Mouse (Mus musculus) E14TG2a.4 (cell line): ENCODE results near the gene Morc2b.

Source experiments
- H3K27me3 ChIP-seq: 2 replicates; pipeline ENCODE4 v1.6.1; 2014; ENCODE audit warnings: low read length, control low read depth; ENCODE audit not compliant: insufficient read depth
- H3K36me3 ChIP-seq: 2 replicates; pipeline ENCODE4 v1.6.1; 2014; ENCODE audit warnings: low read length, control low read depth; ENCODE audit not compliant: insufficient read depth
- H3K4me1 ChIP-seq: replicated peaks from 2 replicates; pipeline ENCODE4 v1.6.1; 2014; ENCODE audit warnings: low read depth, low read length, control low read depth
- H3K4me3 ChIP-seq: replicated peaks from 2 replicates; pipeline ENCODE4 v1.5.1; 2014; ENCODE audit warnings: mild to moderate bottlenecking, low read length
- H3K9me3 ChIP-seq: 2 replicates; pipeline ENCODE4 v1.6.1; 2014; ENCODE audit warnings: low read length, control low read depth
- CTCF ChIP-seq: conservative IDR thresholded peaks from 2 replicates; pipeline ENCODE4 v1.5.1; 2014; ENCODE audit warnings: low read length
- NANOG ChIP-seq: IDR thresholded peaks from 2 replicates; pipeline ENCODE4 v1.6.1; 2014; ENCODE audit warnings: borderline replicate concordance, low read length, mixed read lengths
- POU5F1 ChIP-seq: IDR thresholded peaks from 2 replicates; pipeline ENCODE4 v1.6.1; 2014; ENCODE audit warnings: low read length, borderline replicate concordance

Gene Morc2b

DNA sequence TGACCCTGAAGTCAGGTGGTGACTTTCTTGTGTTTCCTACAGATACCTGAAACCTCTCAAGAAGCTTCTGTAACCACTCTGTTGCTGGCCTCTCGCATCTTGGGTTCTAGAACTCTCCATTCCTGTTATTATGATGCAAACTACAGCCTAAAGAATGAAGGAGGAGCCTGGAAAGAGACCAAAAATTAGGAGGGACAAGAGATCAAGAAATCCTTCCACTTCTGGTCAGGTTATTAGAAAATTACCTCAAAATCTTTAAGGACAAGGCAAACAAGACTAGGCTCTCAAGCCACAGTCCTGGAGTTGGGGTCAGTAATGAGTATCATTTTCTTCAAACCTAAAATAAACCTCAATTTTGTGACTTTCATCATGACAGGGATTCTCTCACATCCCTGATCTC, 71.5 kb downstream of the Morc2b start, which contains the start of gene 4921501E09Rik:
4921501E09Rik (minus strand) TSS at position 101 of the 400 bp plus-strand sequence.
- no peaks in the 10 kb centered on the region; the same call in 1 of the 2 replicates for H3K4me1 ChIP-seq
- H3K4me3 ChIP-seq, result no peak within 1 kb of the TSS
- H3K9me3 ChIP-seq, result peaks cover 20% of the 10 kb centered on the region
- no peaks in the 10 kb centered on the region for H3K36me3 ChIP-seq
- TF ChIP-seq POU5F1 (no peak), NANOG (no peak), CTCF (no peak)
- H3K27me3 ChIP-seq, result peaks cover 7% of the 10 kb centered on the region; the same call in 1 of the 2 replicates
